Mouse (Mus musculus): ENCODE data around the gene Klhl9. TPM values are rescaled to one million over a fixed set of nuclear protein-coding genes. Genes with fewer than 3 reads are reported as not detected.

The Klhl9 gene
- polyA plus RNA-seq, 1 experiment from 2014 or later = 144 TPM

- no peak overlapping the region for H3K4me2 ChIP-seq (replicated peaks)
- H3K4me1 ChIP-seq = 0 out of 2 replicates have a peak, but pooled peaks cover 3% of the 10 kb centered on the region
- H3K4me3 ChIP-seq = no peak overlapping the region
- no peaks in the 10 kb centered on the region for H3K9me3 ChIP-seq (replicated peaks)
- no peak overlapping the region for H3K27ac ChIP-seq
- H3K36me3 ChIP-seq = no peaks in the 10 kb centered on the region
- WGBS = 77% methylated on average over 3 of the region's 3 CpGs
- H3K27me3 ChIP-seq = no peaks in the 10 kb centered on the region
- H3K9ac ChIP-seq = no peak overlapping the region
- no peak for ATAC-seq (ENCODE audit: low FRiP score)
Observed at GRCm38 (mm10) chr4:88744207-88744606, 21.9 kb upstream of the Klhl9 start.

GRCm38 (mm10) chr4:88742771-88743371 is 20.6 kb upstream of the Klhl9 start:
- 0 out of 2 replicates have a peak, but pooled peaks cover 3% of the 10 kb centered on the region for H3K4me1 ChIP-seq
- H3K4me2 ChIP-seq (replicated peaks) = no peak overlapping the region
- WGBS = 87% methylated on average over 7 of the region's 7 CpGs
- no peak for ATAC-seq (ENCODE audit: low FRiP score)
- no peak overlapping the region for H3K9ac ChIP-seq
- no peaks in the 10 kb centered on the region for H3K9me3 ChIP-seq (replicated peaks)
- no peak overlapping the region for H3K27ac ChIP-seq
- H3K4me3 ChIP-seq = no peak overlapping the region
- no peaks in the 10 kb centered on the region for H3K36me3 ChIP-seq
- no peaks in the 10 kb centered on the region for H3K27me3 ChIP-seq

GRCm38 (mm10) chr4:88741426-88741825 is 19.2 kb upstream of the Klhl9 start:
- Histone ChIP-seq H3K36me3 (no peaks in the 10 kb centered on the region), H3K27me3 (no peaks in the 10 kb centered on the region), H3K4me3 (no peak overlapping the region), H3K4me2 (replicated peaks) (no peak overlapping the region), H3K9ac (no peak overlapping the region), H3K27ac (no peak overlapping the region), H3K9me3 (replicated peaks) (no peaks in the 10 kb centered on the region), H3K4me1 (0 out of 2 replicates have a peak, but pooled peaks cover 3% of the 10 kb centered on the region)
- WGBS = 93% methylated on average over 4 of the region's 4 CpGs
- no peak for ATAC-seq (ENCODE audit: low FRiP score)

- Histone ChIP-seq H3K4me3 (no peak overlapping the region), H3K36me3 (no peaks in the 10 kb centered on the region), H3K4me2 (replicated peaks) (no peak overlapping the region), H3K9me3 (replicated peaks) (no peaks in the 10 kb centered on the region), H3K27ac (no peak overlapping the region), H3K27me3 (no peaks in the 10 kb centered on the region), H3K4me1 (no peaks in the 10 kb centered on the region), H3K9ac (no peak overlapping the region)
- WGBS = 93% methylated on average over 6 of the region's 6 CpGs
- no peak for ATAC-seq (ENCODE audit: low FRiP score)
Observed at GRCm38 (mm10) chr4:88739036-88739435, 16.8 kb upstream of the Klhl9 start.

GRCm38 (mm10) chr4:88738480-88738879 is 16.2 kb upstream of the Klhl9 start:
- Histone ChIP-seq H3K4me2 (replicated peaks) (no peak overlapping the region), H3K4me3 (no peak overlapping the region), H3K9me3 (replicated peaks) (no peaks in the 10 kb centered on the region), H3K9ac (no peak overlapping the region), H3K27me3 (no peaks in the 10 kb centered on the region), H3K36me3 (no peaks in the 10 kb centered on the region), H3K27ac (no peak overlapping the region), H3K4me1 (no peaks in the 10 kb centered on the region)
- no peak for ATAC-seq (ENCODE audit: low FRiP score)
- 4% methylated on average over 2 of the region's 2 CpGs for WGBS

GRCm38 (mm10) chr4:88727324-88727723 is 5.1 kb upstream of the Klhl9 start:
- WGBS = 6% methylated on average over 1 of the region's 1 CpGs
- Histone ChIP-seq H3K36me3 (no peaks in the 10 kb centered on the region), H3K9ac (no peak overlapping the region), H3K27ac (no peak overlapping the region), H3K27me3 (0 out of 2 replicates have a peak, but pooled peaks cover 3% of the 10 kb centered on the region), H3K4me3 (no peak overlapping the region), H3K4me1 (no peaks in the 10 kb centered on the region), H3K9me3 (replicated peaks) (no peaks in the 10 kb centered on the region), H3K4me2 (replicated peaks) (no peak overlapping the region)
- ATAC-seq (ENCODE audit: low FRiP score) = no peak

- no peak for ATAC-seq (ENCODE audit: low FRiP score)
- H3K27me3 ChIP-seq = 0 out of 2 replicates have a peak, but pooled peaks cover 3% of the 10 kb centered on the region
- no peak overlapping the region for H3K9ac ChIP-seq
- H3K4me3 ChIP-seq = no peak overlapping the region
- no peak overlapping the region for H3K27ac ChIP-seq
- H3K4me2 ChIP-seq (replicated peaks) = no peak overlapping the region
- 86% methylated on average over 6 of the region's 6 CpGs for whole genome bisulfite sequencing
- no peaks in the 10 kb centered on the region for H3K4me1 ChIP-seq
- H3K36me3 ChIP-seq = no peaks in the 10 kb centered on the region
- H3K9me3 ChIP-seq (replicated peaks) = no peaks in the 10 kb centered on the region
Observed at GRCm38 (mm10) chr4:88726727-88727126, 4.5 kb upstream of the Klhl9 start.

GRCm38 (mm10) chr4:88723497-88724090 is 1.3 kb upstream of the Klhl9 start:
- ATAC-seq (ENCODE audit: low FRiP score) = no peak
- 64% methylated on average over 8 of the region's 8 CpGs for WGBS
- H3K4me1 ChIP-seq = peaks cover 21% of the 10 kb centered on the region
- 0 out of 2 replicates have a peak, but pooled peaks cover 2% of the 10 kb centered on the region for H3K27me3 ChIP-seq
- H3K4me3 ChIP-seq = no peak overlapping the region
- no peak overlapping the region for H3K4me2 ChIP-seq (replicated peaks)
- H3K9me3 ChIP-seq (replicated peaks) = no peaks in the 10 kb centered on the region
- peaks cover 8% of the 10 kb centered on the region for H3K36me3 ChIP-seq
- H3K9ac ChIP-seq = no peak overlapping the region
- peak overlapping the region; percentile 40; the same call in 1 of the 2 replicates for H3K27ac ChIP-seq

- H3K4me1 ChIP-seq = peaks cover 26% of the 10 kb centered on the region
- H3K27ac ChIP-seq = no peak overlapping the region
- H3K4me3 ChIP-seq = peak overlapping the region; percentile 15; the same call in 1 of the 2 replicates
- H3K4me2 ChIP-seq (replicated peaks) = peak overlapping the region; percentile 81
- WGBS = 66% methylated on average over 1 of the region's 1 CpGs
- H3K36me3 ChIP-seq = peaks cover 28% of the 10 kb centered on the region
- no peaks in the 10 kb centered on the region for H3K27me3 ChIP-seq
- no peak for ATAC-seq (ENCODE audit: low FRiP score)
- H3K9me3 ChIP-seq (replicated peaks) = no peaks in the 10 kb centered on the region
- no peak overlapping the region for H3K9ac ChIP-seq
Observed at GRCm38 (mm10) chr4:88718715-88719114, 3.5 kb downstream of the Klhl9 start.

GRCm38 (mm10) chr4:88715059-88715458 is 7.2 kb downstream of the Klhl9 start:
- Histone ChIP-seq H3K4me3 (no peak overlapping the region), H3K9me3 (replicated peaks) (no peaks in the 10 kb centered on the region; the same call in 1 of the 2 replicates), H3K4me1 (peaks cover 13% of the 10 kb centered on the region), H3K9ac (no peak overlapping the region), H3K27me3 (no peaks in the 10 kb centered on the region), H3K36me3 (peaks cover 26% of the 10 kb centered on the region), H3K27ac (no peak overlapping the region), H3K4me2 (replicated peaks) (no peak overlapping the region)
- ATAC-seq (ENCODE audit: low FRiP score) = no peak

GRCm38 (mm10) chr4:88714281-88714680 is 8.0 kb downstream of the Klhl9 start:
- Histone ChIP-seq H3K4me2 (replicated peaks) (no peak overlapping the region), H3K27me3 (no peaks in the 10 kb centered on the region), H3K9ac (no peak overlapping the region), H3K27ac (no peak overlapping the region), H3K36me3 (peaks cover 24% of the 10 kb centered on the region), H3K9me3 (replicated peaks) (no peaks in the 10 kb centered on the region; the same call in 1 of the 2 replicates), H3K4me1 (peaks cover 9% of the 10 kb centered on the region), H3K4me3 (no peak overlapping the region)
- WGBS = 88% methylated on average over 1 of the region's 1 CpGs
- no peak for ATAC-seq (ENCODE audit: low FRiP score)

GRCm38 (mm10) chr4:88707128-88707826 is 15.0 kb downstream of the Klhl9 start:
- H3K4me3 ChIP-seq = no peak overlapping the region
- ATAC-seq (ENCODE audit: low FRiP score) = no peak
- no peaks in the 10 kb centered on the region; the same call in 1 of the 2 replicates for H3K9me3 ChIP-seq (replicated peaks)
- H3K36me3 ChIP-seq = no peaks in the 10 kb centered on the region
- 91% methylated on average over 1 of the region's 1 CpGs for WGBS
- H3K4me2 ChIP-seq (replicated peaks) = no peak overlapping the region
- no peaks in the 10 kb centered on the region for H3K27me3 ChIP-seq
- H3K27ac ChIP-seq = no peak overlapping the region
- H3K4me1 ChIP-seq = no peaks in the 10 kb centered on the region
- H3K9ac ChIP-seq = no peak overlapping the region

All from hindbrain, embryonic 12.5 days (tissue).